ENCODE assay signal across 11 mouse cellular contexts in genomic region chr2:44112990-44113798, GRCm38 (mm10).
DNase-seq lines count a peak whose midpoint lies in the region; ATAC-seq and TF ChIP-seq lines count a peak whose summit lies in the region.
"Had no signal": no experiment of that assay in that cellular context is flagged by ENCODE, and none has a peak within 500 bp of the region (broad histone marks: within the 10 kb centered on the region; RNA-seq: fewer than 3 reads in every experiment).

No protein-coding gene starts in this region.

- H3K4me3 ChIP-seq in kidney, postnatal 0 days (replicated peaks; ENCODE audit: low read depth, low read length), result no peak overlapping the region
- H3K4me3 ChIP-seq in brown adipose tissue, adult 24 weeks (ENCODE audit: insufficient read depth, low read depth, low read length), result peak overlapping the region; percentile 30
- H3K4me3 ChIP-seq: neural tube, embryonic 12.5 days had no signal

- no peak for TF ChIP-seq CTCF in kidney, postnatal 0 days (IDR thresholded peaks at IDR 0.05; ENCODE audit: low read depth)

- no peaks in the 10 kb centered on the region for H3K9me3 ChIP-seq in kidney, postnatal 0 days (replicated peaks; ENCODE audit: low read length)
- H3K9me3 ChIP-seq: neural tube, embryonic 12.5 days had no signal

- H3K27ac ChIP-seq in kidney, postnatal 0 days, result peak overlapping the region; percentile 63
- H3K27ac ChIP-seq in brown adipose tissue, adult 24 weeks (replicated peaks; ENCODE audit: low read depth, low read length), result peak overlapping the region; percentile 53; the same call in 1 of the 2 replicates
- H3K27ac ChIP-seq: hindbrain, embryonic 14.5 days; neural tube, embryonic 12.5 days had no signal

- H3K4me1 ChIP-seq in kidney, postnatal 0 days (replicated peaks; ENCODE audit: insufficient read depth, low read length), result no peaks in the 10 kb centered on the region
- no peaks in the 10 kb centered on the region for H3K4me1 ChIP-seq in brown adipose tissue, adult 24 weeks (ENCODE audit: control insufficient read depth, insufficient read depth, insufficient read length, low read length)
- H3K4me1 ChIP-seq: neural tube, embryonic 12.5 days had no signal

- DNase-seq in kidney, postnatal 0 days (ENCODE audit: low spot score), result peak; percentile 36
- DNase-seq in kidney, adult 11 months, result no peak
- DNase-seq in gastrocnemius, postnatal 10 days, result peak; percentile 41
- DNase-seq in lung, postnatal 25 days (ENCODE audit: low spot score), result peak; percentile 14
- DNase-seq in frontal cortex, adult 2 months (ENCODE audit: extremely low spot score in 1 of 2, low spot score in 1 of 2), result no peak
- DNase-seq: right cerebral cortex, postnatal 14 days; thymus, postnatal 4 days had no signal

- no peak overlapping the region for H3K9ac ChIP-seq in kidney, postnatal 0 days (ENCODE audit: low read depth, low read length)
- H3K9ac ChIP-seq: hindbrain, embryonic 14.5 days; neural tube, embryonic 12.5 days had no signal

- H3K36me3 ChIP-seq in kidney, postnatal 0 days (ENCODE audit: insufficient read depth, low read length), result no peaks in the 10 kb centered on the region
- H3K36me3 ChIP-seq: neural tube, embryonic 12.5 days had no signal

- 70% methylated on average over 9 of the region's 9 CpGs for WGBS in kidney, postnatal 0 days

- H3K27me3 ChIP-seq in kidney, postnatal 0 days (ENCODE audit: insufficient read depth, low read length), result no peaks in the 10 kb centered on the region
- H3K27me3 ChIP-seq: neural tube, embryonic 12.5 days had no signal

- ATAC-seq in kidney, postnatal 0 days (replicated peaks; ENCODE audit: low FRiP score, low read depth), result no peak
- ATAC-seq in megakaryocyte progenitor cell, adult 5-6 weeks (replicated peaks; ENCODE audit: poor library complexity), result no peak

- H3K4me2 ChIP-seq in kidney, postnatal 0 days (ENCODE audit: low read length), result no peak overlapping the region
- H3K4me2 ChIP-seq: hindbrain, embryonic 14.5 days; neural tube, embryonic 12.5 days had no signal

Comparison
In these comparisons a context has a peak if more than half of its experiments do, and no peak if none do; other contexts are left out.
1. DNase-seq: peak in kidney, postnatal 0 days (single experiment), gastrocnemius, postnatal 10 days (single experiment) and lung, postnatal 25 days (single experiment); none in kidney, adult 11 months (single experiment) and frontal cortex, adult 2 months (0 of 2).